Comparison of ENCODE assay signal across 28 mouse cellular contexts in the genomic region with DNA sequence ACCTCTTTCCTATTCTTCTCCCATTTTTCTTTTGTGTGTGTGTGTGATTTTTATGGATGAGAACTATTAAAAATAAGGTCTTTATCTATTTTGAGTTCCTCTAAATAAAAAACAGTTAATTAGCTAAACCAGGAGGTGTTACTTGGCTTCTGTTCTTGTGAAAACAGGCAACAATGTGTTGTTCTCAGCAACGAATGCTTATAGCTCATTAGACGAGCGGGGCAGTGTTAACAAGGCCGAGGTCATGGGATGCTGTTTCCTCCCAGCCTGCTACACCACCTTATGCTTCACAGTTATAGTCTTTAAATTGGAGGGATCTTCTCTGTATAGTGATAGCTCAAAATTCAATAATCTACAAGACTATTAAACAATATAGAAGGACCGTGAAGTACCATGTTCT.
"Had no signal": no experiment of that assay in that cellular context is flagged by ENCODE, and none has a peak within 500 bp of the region (broad histone marks: within the 10 kb centered on the region; RNA-seq: fewer than 3 reads in every experiment).

No protein-coding gene starts in this region.

- H3K27ac ChIP-seq: gastrocnemius, adult 2 months; heart, embryonic 10.5 days; hindbrain, embryonic 10.5 days; hindbrain, embryonic 12.5 days; hindbrain, embryonic 14.5 days; intestine, embryonic 15.5 days; layer of hippocampus, adult 2 months; left cerebral cortex, adult 2 months; limb, embryonic 10.5 days; limb, embryonic 12.5 days; liver, embryonic 13.5 days; liver, embryonic 15.5 days had no signal

- H3K4me2 ChIP-seq: heart, embryonic 12.5 days; hindbrain, embryonic 12.5 days; hindbrain, embryonic 14.5 days; intestine, embryonic 15.5 days; limb, embryonic 12.5 days; liver, embryonic 11.5 days; liver, embryonic 13.5 days; liver, embryonic 15.5 days had no signal

- H3K27me3 ChIP-seq: heart, embryonic 12.5 days; hindbrain, embryonic 12.5 days; intestine, embryonic 15.5 days; limb, embryonic 12.5 days; liver, embryonic 13.5 days; liver, embryonic 15.5 days had no signal

- H3K9ac ChIP-seq: heart, embryonic 12.5 days; hindbrain, embryonic 12.5 days; hindbrain, embryonic 14.5 days; intestine, embryonic 15.5 days; limb, embryonic 12.5 days; liver, embryonic 13.5 days; liver, embryonic 15.5 days had no signal

- H3K4me1 ChIP-seq: heart, embryonic 10.5 days; heart, embryonic 12.5 days; hindbrain, embryonic 10.5 days; hindbrain, embryonic 12.5 days; intestine, embryonic 15.5 days; limb, embryonic 10.5 days; limb, embryonic 12.5 days; liver, embryonic 13.5 days; liver, embryonic 15.5 days had no signal

- H3K9me3 ChIP-seq: heart, embryonic 10.5 days; heart, embryonic 12.5 days; hindbrain, embryonic 10.5 days; hindbrain, embryonic 12.5 days; intestine, embryonic 15.5 days; limb, embryonic 10.5 days; limb, embryonic 12.5 days; liver, embryonic 13.5 days; liver, embryonic 15.5 days had no signal

- H3K4me3 ChIP-seq: gastrocnemius, adult 2 months; heart, embryonic 10.5 days; heart, embryonic 12.5 days; hindbrain, embryonic 10.5 days; hindbrain, embryonic 12.5 days; intestine, embryonic 15.5 days; layer of hippocampus, adult 2 months; left cerebral cortex, adult 2 months; limb, embryonic 10.5 days; limb, embryonic 12.5 days; liver, embryonic 13.5 days; liver, embryonic 15.5 days had no signal

- ATAC-seq: hindbrain, embryonic 16.5 days; inflammation-experienced regulatory T-cells, adult 6 months; intestine, embryonic 15.5 days; intestine, postnatal 0 days had no signal

- DNase-seq: gastrocnemius, adult 2 months; gastrocnemius, postnatal 10 days; gastrocnemius, postnatal 25 days; heart, adult 18-20 months; heart, postnatal 10 days; heart, postnatal 4 days; kidney, adult 18-20 months; kidney, adult 8-10 months; kidney, postnatal 10 days; kidney, postnatal 25 days; kidney, postnatal 4 days; liver; liver, embryonic 13.5 days had no signal
